Mouse (Mus musculus) liver, embryonic 14.5 days (tissue): ENCODE measurements at regions not wholly inside any gene's neighbourhood (a gene's known extent, or its start where the extent isn't known, plus 50 kb on each side); places are given as distances from the start of the nearest gene placed in this dataset.

ENCODE experiments used
- CTCF ChIP-seq: IDR thresholded peaks from 2 replicates; pipeline ENCODE4 v1.5.1; 2016; ENCODE audit warnings: antibody characterized with exemption, low read depth, control low read depth
- EP300 ChIP-seq: IDR thresholded peaks from 2 replicates; pipeline ENCODE4 v1.6.1; 2016; ENCODE audit warnings: antibody characterized with exemption, low read depth

- TF ChIP-seq CTCF = peak; percentile 27; the same call in 1 of the 2 replicates
- TF ChIP-seq EP300 = no peak
Observed at GRCm38 (mm10) chr1:193650275-193650674, 280.2 kb upstream of the Camk1g start.
